Mouse (Mus musculus) CH12.LX (cell line): ENCODE measurements around the gene Zfp148.

Source experiments
- BHLHE40 ChIP-seq: IDR thresholded peaks from 2 replicates; pipeline ENCODE4 v1.6.1; 2011; ENCODE audit warnings: mild to moderate bottlenecking, low read depth, low read length, improper control_type of control experiment
- CHD2 ChIP-seq: IDR thresholded peaks from 2 replicates; pipeline ENCODE4 v1.6.1; 2011; ENCODE audit warnings: low read length, improper control_type of control experiment
- CTCF ChIP-seq, 2 experiments: IDR thresholded peaks in 1 of 2; conservative IDR thresholded peaks in 1 of 2; 2 replicates each; pipeline ENCODE4 v1.5.1; 2011 to 2012; ENCODE audit warnings: low read depth in 2 of 2, low read length in 2 of 2, improper control_type of control experiment in 1 of 2, inconsistent platforms in 1 of 2, mild to moderate bottlenecking in 1 of 2, moderate library complexity in 1 of 2
- EP300 ChIP-seq: IDR thresholded peaks from 2 replicates; pipeline ENCODE4 v1.6.1; 2011; ENCODE audit warnings: low read length, improper control_type of control experiment
- ETS1 ChIP-seq: conservative IDR thresholded peaks from 2 replicates; pipeline ENCODE4 v1.6.1; 2012; ENCODE audit warnings: low read depth, mild to moderate bottlenecking, inconsistent platforms, low read length, improper control_type of control experiment, moderate library complexity
- HCFC1 ChIP-seq: IDR thresholded peaks from 2 replicates; pipeline ENCODE4 v1.6.1; 2012; ENCODE audit warnings: low read depth, mild to moderate bottlenecking, inconsistent platforms, low read length, improper control_type of control experiment
- MYC ChIP-seq: IDR thresholded peaks from 2 replicates; pipeline ENCODE4 v1.6.1; 2011; ENCODE audit warnings: low read depth, mild to moderate bottlenecking, improper control_type of control experiment, low read length
- POLR2A ChIP-seq: IDR thresholded peaks from 2 replicates; pipeline ENCODE4 v1.6.1; 2011; ENCODE audit warnings: low read depth, mild to moderate bottlenecking, improper control_type of control experiment, low read length
- RAD21 ChIP-seq: IDR thresholded peaks from 2 replicates; pipeline ENCODE4 v1.6.1; 2011; ENCODE audit warnings: low read depth, mild to moderate bottlenecking, low read length, improper control_type of control experiment, moderate library complexity
- USF1 ChIP-seq: IDR thresholded peaks from 2 replicates; pipeline ENCODE4 v1.6.1; 2014; ENCODE audit warnings: low read depth, mild to moderate bottlenecking, inconsistent platforms, low read length, improper control_type of control experiment
- USF2 ChIP-seq: conservative IDR thresholded peaks from 2 replicates; pipeline ENCODE4 v1.6.1; 2011; ENCODE audit warnings: low read depth, low read length, improper control_type of control experiment
- ZC3H11A ChIP-seq: IDR thresholded peaks from 2 replicates; pipeline ENCODE4 v1.6.1; 2012; ENCODE audit warnings: low read depth, mild to moderate bottlenecking, inconsistent platforms, low read length, improper control_type of control experiment

DNA sequence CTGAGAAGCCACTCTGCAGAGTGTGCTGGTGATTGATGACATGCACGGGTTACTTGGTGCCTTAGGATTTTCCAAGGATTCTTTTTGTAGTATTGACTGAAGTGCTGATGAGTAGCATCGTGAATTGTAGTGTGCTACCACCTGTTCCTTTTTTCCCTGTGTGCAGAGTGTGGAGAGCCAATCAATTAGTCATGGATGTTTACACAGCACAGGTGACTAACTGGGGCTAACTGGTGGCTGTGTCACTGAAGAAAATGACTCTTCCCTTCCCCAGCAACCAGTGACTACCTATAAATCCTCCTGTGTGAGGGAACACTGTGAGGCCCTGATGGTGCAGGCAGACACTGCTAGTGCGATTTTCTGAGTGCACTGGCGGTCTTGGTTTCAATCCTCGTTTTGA, 66.2 kb downstream of the Zfp148 start:
- TF ChIP-seq MYC, result no peak
- no peak for TF ChIP-seq ETS1
- TF ChIP-seq EP300, result no peak
- TF ChIP-seq CTCF (conservative IDR thresholded peaks at IDR 0.05 in 1 of 2, IDR thresholded peaks at IDR 0.05 in 1 of 2; ENCODE audit: low read depth in 2 of 2, low read length in 2 of 2), result no peak
- no peak for TF ChIP-seq USF1
- TF ChIP-seq RAD21, result no peak
- no peak for TF ChIP-seq BHLHE40
- TF ChIP-seq POLR2A, result no peak
- TF ChIP-seq HCFC1, result no peak
- TF ChIP-seq ZC3H11A, result no peak
- TF ChIP-seq CHD2, result no peak
- no peak for TF ChIP-seq USF2
